ENCODE assay signal across 8 mouse cellular contexts in genomic region chr7:78883016-78883725, GRCm38 (mm10). TPM values are rescaled to one million over a fixed set of nuclear protein-coding genes. Genes with fewer than 3 reads are reported as not detected.
DNase-seq lines count a peak whose midpoint lies in the region; ATAC-seq lines count a peak whose summit lies in the region.

No protein-coding gene starts in this region.

- DNase-seq in kidney, adult 11 months: no peak
- no peak for DNase-seq in right cerebral cortex, postnatal 10 days (ENCODE audit: low spot score in 2 of 2)
- no peak for DNase-seq in layer of hippocampus, adult 9-10 months (ENCODE audit: low spot score)
- no peak for DNase-seq in ovary, adult 18-20 months (ENCODE audit: low spot score)

- no peak overlapping the region for H3K27ac ChIP-seq in kidney, embryonic 16.5 days (ENCODE audit: low read length)
- no peak overlapping the region for H3K27ac ChIP-seq in embryonic facial prominence, embryonic 13.5 days
- H3K27ac ChIP-seq in intestine, embryonic 16.5 days (ENCODE audit: low read length): no peak overlapping the region
- H3K27ac ChIP-seq in neural tube, embryonic 15.5 days (replicated peaks): peak overlapping the region; percentile 84

- H3K36me3 ChIP-seq in kidney, embryonic 16.5 days (ENCODE audit: insufficient read depth, low read length): no peaks in the 10 kb centered on the region
- no peaks in the 10 kb centered on the region for H3K36me3 ChIP-seq in embryonic facial prominence, embryonic 13.5 days
- no peaks in the 10 kb centered on the region for H3K36me3 ChIP-seq in intestine, embryonic 16.5 days (ENCODE audit: control insufficient read depth, insufficient read depth, low read length)
- H3K36me3 ChIP-seq in neural tube, embryonic 15.5 days: no peaks in the 10 kb centered on the region

- peak overlapping the region; percentile 48 for H3K4me2 ChIP-seq in kidney, embryonic 16.5 days (replicated peaks; ENCODE audit: low read depth, low read length)
- peak overlapping the region; percentile 62 for H3K4me2 ChIP-seq in embryonic facial prominence, embryonic 13.5 days
- peak overlapping the region; percentile 45; the same call in 1 of the 2 replicates for H3K4me2 ChIP-seq in intestine, embryonic 16.5 days (ENCODE audit: low read depth, low read length)
- H3K4me2 ChIP-seq in neural tube, embryonic 15.5 days: peak overlapping the region; percentile 59

- WGBS in kidney, embryonic 16.5 days: 1% methylated on average over 34 of the region's 34 CpGs
- 1% methylated on average over 34 of the region's 34 CpGs for WGBS in embryonic facial prominence, embryonic 13.5 days
- 3% methylated on average over 34 of the region's 34 CpGs for WGBS in intestine, embryonic 16.5 days
- WGBS in neural tube, embryonic 15.5 days: 3% methylated on average over 33 of the region's 34 CpGs

- no peak overlapping the region for H3K9ac ChIP-seq in kidney, embryonic 16.5 days (replicated peaks; ENCODE audit: low read length)
- no peak overlapping the region for H3K9ac ChIP-seq in embryonic facial prominence, embryonic 13.5 days
- peak overlapping the region; percentile 33; the same call in 1 of the 2 replicates for H3K9ac ChIP-seq in intestine, embryonic 16.5 days (ENCODE audit: low read depth, low read length)
- H3K9ac ChIP-seq in neural tube, embryonic 15.5 days (replicated peaks): peak overlapping the region; percentile 69

- peak overlapping the region; percentile 32 for H3K4me3 ChIP-seq in kidney, embryonic 16.5 days (ENCODE audit: low read length)
- H3K4me3 ChIP-seq in embryonic facial prominence, embryonic 13.5 days: peak overlapping the region; percentile 39
- peak overlapping the region; percentile 24; the same call in 1 of the 2 replicates for H3K4me3 ChIP-seq in intestine, embryonic 16.5 days (ENCODE audit: low read length)
- H3K4me3 ChIP-seq in neural tube, embryonic 15.5 days (replicated peaks): peak overlapping the region; percentile 47

- 0 out of 2 replicates have a peak, but pooled peaks have one; percentile 21 for ATAC-seq in kidney, embryonic 16.5 days (ENCODE audit: low FRiP score, low TSS enrichment)
- no peak for ATAC-seq in embryonic facial prominence, embryonic 13.5 days (ENCODE audit: insufficient number of reproducible peaks, insufficient read depth, low FRiP score, low TSS enrichment, low read depth)
- ATAC-seq in intestine, embryonic 16.5 days: no peak
- no peak for ATAC-seq in neural tube, embryonic 15.5 days (ENCODE audit: low FRiP score)

- H3K4me1 ChIP-seq in kidney, embryonic 16.5 days (ENCODE audit: insufficient read depth, low read length): peaks cover 21% of the 10 kb centered on the region
- peaks cover 20% of the 10 kb centered on the region for H3K4me1 ChIP-seq in embryonic facial prominence, embryonic 13.5 days
- peaks cover 9% of the 10 kb centered on the region for H3K4me1 ChIP-seq in intestine, embryonic 16.5 days (ENCODE audit: control insufficient read depth, insufficient read depth, low read length)
- peaks cover 65% of the 10 kb centered on the region for H3K4me1 ChIP-seq in neural tube, embryonic 15.5 days

- H3K9me3 ChIP-seq in kidney, embryonic 16.5 days (ENCODE audit: low read length): no peaks in the 10 kb centered on the region
- no peaks in the 10 kb centered on the region for H3K9me3 ChIP-seq in embryonic facial prominence, embryonic 13.5 days
- H3K9me3 ChIP-seq in intestine, embryonic 16.5 days (ENCODE audit: control insufficient read depth, low read length): no peaks in the 10 kb centered on the region
- no peaks in the 10 kb centered on the region for H3K9me3 ChIP-seq in neural tube, embryonic 15.5 days (replicated peaks)

- peaks cover 61% of the 10 kb centered on the region for H3K27me3 ChIP-seq in kidney, embryonic 16.5 days (ENCODE audit: insufficient read depth, low read length)
- peaks cover 83% of the 10 kb centered on the region for H3K27me3 ChIP-seq in embryonic facial prominence, embryonic 13.5 days
- peaks cover 33% of the 10 kb centered on the region for H3K27me3 ChIP-seq in intestine, embryonic 16.5 days (replicated peaks; ENCODE audit: control insufficient read depth, insufficient read depth, low read length)
- no peaks in the 10 kb centered on the region; the same call in 1 of the 2 replicates for H3K27me3 ChIP-seq in neural tube, embryonic 15.5 days (replicated peaks)

RNA-seq across cellular contexts. Expression of gene Aen, which starts 12.5 kb away (rescaled TPM):
- polyA plus RNA-seq in kidney, embryonic 16.5 days (2015; fragmentation: Nextera tagmentation; extraction: Ambion mirVana): 46.8 and 48.0 TPM in 2 replicates
- polyA plus RNA-seq in embryonic facial prominence, embryonic 13.5 days (2015; fragmentation: Nextera tagmentation; extraction: Ambion mirVana): 33.8 and 41.8 TPM in 2 replicates
- polyA plus RNA-seq in intestine, embryonic 16.5 days (2015; fragmentation: Nextera tagmentation; extraction: Ambion mirVana): 29.9 and 33.5 TPM in 2 replicates
- 55.7 and 58.6 TPM in 2 replicates for polyA plus RNA-seq in neural tube, embryonic 15.5 days (2015; fragmentation: Nextera tagmentation; extraction: Ambion mirVana)

RNA-seq across cellular contexts. Expression of gene Isg20, which starts 30.1 kb away (rescaled TPM):
- 3.0 TPM in 2 replicates for polyA plus RNA-seq in kidney, embryonic 16.5 days (2015; fragmentation: Nextera tagmentation; extraction: Ambion mirVana)
- polyA plus RNA-seq in embryonic facial prominence, embryonic 13.5 days (2015; fragmentation: Nextera tagmentation; extraction: Ambion mirVana): 0.49 and 1.4 TPM in 2 replicates
- polyA plus RNA-seq in intestine, embryonic 16.5 days (2015; fragmentation: Nextera tagmentation; extraction: Ambion mirVana): 4.3 and 6.8 TPM in 2 replicates
- 1.3 and 10.5 TPM in 2 replicates for polyA plus RNA-seq in neural tube, embryonic 15.5 days (2015; fragmentation: Nextera tagmentation; extraction: Ambion mirVana)

RNA-seq across cellular contexts. Expression of gene Det1, which starts 36.1 kb away (rescaled TPM):
- polyA plus RNA-seq in kidney, embryonic 16.5 days (2015; fragmentation: Nextera tagmentation; extraction: Ambion mirVana): 19.1 and 19.6 TPM in 2 replicates
- polyA plus RNA-seq in embryonic facial prominence, embryonic 13.5 days (2015; fragmentation: Nextera tagmentation; extraction: Ambion mirVana): 21.5 and 22.4 TPM in 2 replicates
- polyA plus RNA-seq in intestine, embryonic 16.5 days (2015; fragmentation: Nextera tagmentation; extraction: Ambion mirVana): 11.9 and 15.2 TPM in 2 replicates
- polyA plus RNA-seq in neural tube, embryonic 15.5 days (2015; fragmentation: Nextera tagmentation; extraction: Ambion mirVana): 12.6 and 13.5 TPM in 2 replicates

Comparison
In these comparisons a context has a peak if more than half of its experiments do, and no peak if none do; other contexts are left out.
1. H3K9ac ChIP-seq: peak in intestine, embryonic 16.5 days (single experiment) and neural tube, embryonic 15.5 days (single experiment); none in kidney, embryonic 16.5 days (single experiment) and embryonic facial prominence, embryonic 13.5 days (single experiment).
2. Peak in every context shown above with its lines, with median percentiles within 50 percentile points of each other: H3K4me2 ChIP-seq and H3K4me3 ChIP-seq.